Mouse (Mus musculus): Measurements from ENCODE around the gene Wrnip1.
"Not testable (repeated sequence)": the region's sequence is repeated elsewhere in the genome, so short reads cannot be mapped to it uniquely, and the experiment has no call there.

Gene Wrnip1

GRCm38 (mm10) chr13:32851967-32852366, 50.1 kb downstream of the Wrnip1 start:
- peak; percentile 84 for DNase-seq (ENCODE audit: low read depth, low spot score)

GRCm38 (mm10) chr13:32852539-32852938, 50.7 kb downstream of the Wrnip1 start:
- DNase-seq (ENCODE audit: low read depth, low spot score), result no peak

GRCm38 (mm10) chr13:32853073-32853472, 51.2 kb downstream of the Wrnip1 start:
- no peak for DNase-seq (ENCODE audit: low read depth, low spot score)

GRCm38 (mm10) chr13:32860821-32861220, 59.0 kb downstream of the Wrnip1 start:
- no peak for DNase-seq (ENCODE audit: low read depth, low spot score)

- no peak for DNase-seq (ENCODE audit: low read depth, low spot score)
Measured at GRCm38 (mm10) chr13:32863456-32863855, 61.6 kb downstream of the Wrnip1 start.

GRCm38 (mm10) chr13:32864529-32864928, 62.7 kb downstream of the Wrnip1 start:
- DNase-seq (ENCODE audit: low read depth, low spot score), result not testable (repeated sequence)

GRCm38 (mm10) chr13:32865591-32865990, 63.8 kb downstream of the Wrnip1 start:
- peak; percentile 21 for DNase-seq (ENCODE audit: low read depth, low spot score)

GRCm38 (mm10) chr13:32866484-32866883, 64.6 kb downstream of the Wrnip1 start:
- DNase-seq (ENCODE audit: low read depth, low spot score), result peak; percentile 88

- no peak for DNase-seq (ENCODE audit: low read depth, low spot score)
Measured at GRCm38 (mm10) chr13:32867030-32867429, 65.2 kb downstream of the Wrnip1 start.

GRCm38 (mm10) chr13:32868233-32868632, 66.4 kb downstream of the Wrnip1 start:
- DNase-seq (ENCODE audit: low read depth, low spot score), result not testable (repeated sequence)

GRCm38 (mm10) chr13:32868843-32869242, 67.0 kb downstream of the Wrnip1 start:
- DNase-seq (ENCODE audit: low read depth, low spot score), result no peak

All from ZHBTc4 (cell line).